ENCODE assay signal across 8 mouse cellular contexts in genomic region chr11:65745707-65746333, GRCm38 (mm10). TPM values are rescaled to one million over a fixed set of nuclear protein-coding genes. Genes with fewer than 3 reads are reported as not detected.
A peak's percentile ranks its signal among the peaks of the same experiment; 100 is the strongest.
DNase-seq lines count a peak whose midpoint lies in the region; ATAC-seq and TF ChIP-seq lines count a peak whose summit lies in the region.
"Had no signal": no experiment of that assay in that cellular context is flagged by ENCODE, and none has a peak within 500 bp of the region (broad histone marks: within the 10 kb centered on the region; RNA-seq: fewer than 3 reads in every experiment).

No protein-coding gene starts in this region.

- TF ChIP-seq POLR2A in lung, adult 2 months (IDR thresholded peaks at IDR 0.05; ENCODE audit: borderline replicate concordance, extremely low read depth, low read depth, low read length) = no peak

- TF ChIP-seq CTCF in lung, postnatal 0 days (IDR thresholded peaks at IDR 0.05) = no peak
- no peak for TF ChIP-seq CTCF in lung, adult 2 months (IDR thresholded peaks at IDR 0.05; ENCODE audit: insufficient read depth, low read length)
- TF ChIP-seq CTCF in liver, postnatal 0 days (IDR thresholded peaks at IDR 0.05; ENCODE audit: low read depth) = no peak

- WGBS in lung, postnatal 0 days = 43% methylated on average over 8 of the region's 8 CpGs
- 54% methylated on average over 8 of the region's 8 CpGs for WGBS in lung, adult 2 months
- 76% methylated on average over 8 of the region's 8 CpGs for WGBS in embryonic facial prominence, embryonic 14.5 days
- 89% methylated on average over 8 of the region's 8 CpGs for WGBS in liver, postnatal 0 days (ENCODE audit: insufficient replicate concordance)

- H3K9ac ChIP-seq in lung, postnatal 0 days (replicated peaks; ENCODE audit: low read depth) = no peak overlapping the region
- H3K9ac ChIP-seq in embryonic facial prominence, embryonic 14.5 days (ENCODE audit: low read depth, low read length) = no peak overlapping the region
- H3K9ac ChIP-seq in liver, postnatal 0 days (replicated peaks) = no peak overlapping the region
- H3K9ac ChIP-seq: embryonic facial prominence, embryonic 15.5 days had no signal

- no peaks in the 10 kb centered on the region; the same call in 1 of the 2 replicates for H3K4me1 ChIP-seq in lung, postnatal 0 days (ENCODE audit: insufficient read depth, low read depth, low read length)
- H3K4me1 ChIP-seq in lung, adult 2 months (ENCODE audit: control insufficient read depth, insufficient read depth, low read length) = peaks cover 2% of the 10 kb centered on the region
- no peaks in the 10 kb centered on the region for H3K4me1 ChIP-seq in embryonic facial prominence, embryonic 14.5 days (ENCODE audit: control insufficient read depth, insufficient read depth, low read length)
- no peaks in the 10 kb centered on the region; the same call in none of the 2 replicates for H3K4me1 ChIP-seq in liver, postnatal 0 days (ENCODE audit: insufficient read depth)
- H3K4me1 ChIP-seq: embryonic facial prominence, embryonic 15.5 days had no signal

- no peak for ATAC-seq in lung, postnatal 0 days
- ATAC-seq in embryonic facial prominence, embryonic 14.5 days (ENCODE audit: low read depth) = no peak
- ATAC-seq in liver, postnatal 0 days = no peak

- H3K36me3 ChIP-seq in lung, postnatal 0 days (ENCODE audit: insufficient read depth, low read length) = no peaks in the 10 kb centered on the region
- 0 out of 2 replicates have a peak, but pooled peaks cover 4% of the 10 kb centered on the region for H3K36me3 ChIP-seq in embryonic facial prominence, embryonic 14.5 days (ENCODE audit: control insufficient read depth, insufficient read depth, low read length)
- H3K36me3 ChIP-seq in liver, postnatal 0 days (replicated peaks; ENCODE audit: insufficient read depth, low read length) = peaks cover 6% of the 10 kb centered on the region; the same call in 1 of the 2 replicates
- H3K36me3 ChIP-seq: embryonic facial prominence, embryonic 15.5 days had no signal

- H3K9me3 ChIP-seq in lung, postnatal 0 days (ENCODE audit: low read length) = no peaks in the 10 kb centered on the region
- H3K9me3 ChIP-seq in embryonic facial prominence, embryonic 14.5 days (ENCODE audit: control insufficient read depth, low read length) = no peaks in the 10 kb centered on the region
- H3K9me3 ChIP-seq in liver, postnatal 0 days (ENCODE audit: low read length) = no peaks in the 10 kb centered on the region
- H3K9me3 ChIP-seq: embryonic facial prominence, embryonic 15.5 days had no signal

- TF ChIP-seq EP300 in lung, postnatal 0 days (IDR thresholded peaks at IDR 0.05) = no peak
- TF ChIP-seq EP300 in liver, postnatal 0 days (IDR thresholded peaks at IDR 0.05; ENCODE audit: low read depth) = no peak

- H3K4me2 ChIP-seq in lung, postnatal 0 days (replicated peaks; ENCODE audit: low read depth, low read length) = 0 out of 2 replicates have a peak overlapping the region, but pooled peaks have one; percentile 11
- no peak overlapping the region for H3K4me2 ChIP-seq in embryonic facial prominence, embryonic 14.5 days (ENCODE audit: low read depth, low read length)
- H3K4me2 ChIP-seq in liver, postnatal 0 days (ENCODE audit: low read depth, low read length) = no peak overlapping the region
- H3K4me2 ChIP-seq: embryonic facial prominence, embryonic 15.5 days had no signal

- no peaks in the 10 kb centered on the region for H3K27me3 ChIP-seq in lung, postnatal 0 days (replicated peaks; ENCODE audit: insufficient read depth, low read length)
- no peaks in the 10 kb centered on the region for H3K27me3 ChIP-seq in embryonic facial prominence, embryonic 14.5 days (replicated peaks; ENCODE audit: control insufficient read depth, insufficient read depth, low read length)
- no peaks in the 10 kb centered on the region for H3K27me3 ChIP-seq in liver, postnatal 0 days (ENCODE audit: insufficient read depth, low read length)
- H3K27me3 ChIP-seq: embryonic facial prominence, embryonic 15.5 days had no signal

- DNase-seq in lung, postnatal 0 days (ENCODE audit: low spot score) = peak; percentile 46
- no peak for DNase-seq in lung, adult 2 months
- DNase-seq in embryonic facial prominence, embryonic 14.5 days (ENCODE audit: low spot score) = peak; percentile 59
- peak; percentile 28 to 73 for DNase-seq in layer of hippocampus, postnatal 14 days (ENCODE audit: low spot score in 2 of 2)
- DNase-seq in right cerebral cortex, postnatal 25 days = peak; percentile 30
- no peak for DNase-seq in heart, adult 11 months
- no peak for DNase-seq in liver, postnatal 0 days

- no peak overlapping the region for H3K27ac ChIP-seq in lung, postnatal 0 days (ENCODE audit: low read length)
- no peak overlapping the region for H3K27ac ChIP-seq in embryonic facial prominence, embryonic 14.5 days (replicated peaks; ENCODE audit: low read depth, low read length)
- no peak overlapping the region for H3K27ac ChIP-seq in liver, postnatal 0 days (ENCODE audit: low read depth)
- H3K27ac ChIP-seq: embryonic facial prominence, embryonic 15.5 days had no signal

- H3K4me3 ChIP-seq in lung, postnatal 0 days (ENCODE audit: low read depth, low read length) = no peak overlapping the region
- H3K4me3 ChIP-seq in lung, adult 2 months (replicated peaks; ENCODE audit: extremely low read depth, low read depth, low read length) = no peak overlapping the region
- no peak overlapping the region for H3K4me3 ChIP-seq in embryonic facial prominence, embryonic 14.5 days (ENCODE audit: low read depth, low read length)
- H3K4me3 ChIP-seq in liver, postnatal 0 days (ENCODE audit: low read depth, low read length) = no peak overlapping the region
- H3K4me3 ChIP-seq: embryonic facial prominence, embryonic 15.5 days had no signal

RNA-seq across cellular contexts. Expression of gene Map2k4, which starts 42.3 kb away (rescaled TPM):
- polyA plus RNA-seq in lung, postnatal 0 days (2015; fragmentation: Nextera tagmentation; extraction: Ambion mirVana) = 42.2 and 45.1 TPM in 2 replicates
- 11.5 and 18.4 TPM in 2 replicates for polyA plus RNA-seq in lung, adult 2 months (2012; rRNA removed)
- polyA plus RNA-seq in embryonic facial prominence, embryonic 14.5 days (2014; fragmentation: Nextera tagmentation; extraction: Ambion mirVana) = 70.9 and 71.1 TPM in 2 replicates
- 100 to 1,000 TPM; 223 to 224 TPM for total RNA-seq in layer of hippocampus, postnatal 14 days (2021)
- 21.7 and 23.6 TPM in 2 replicates for polyA plus RNA-seq in liver, postnatal 0 days (2015; fragmentation: Nextera tagmentation; extraction: Ambion mirVana)

Comparison
In these comparisons a context has a peak if more than half of its experiments do, and no peak if none do; other contexts are left out.
1. DNase-seq: peak in lung, postnatal 0 days (single experiment), embryonic facial prominence, embryonic 14.5 days (single experiment), layer of hippocampus, postnatal 14 days (2 of 2) and right cerebral cortex, postnatal 25 days (single experiment); none in lung, adult 2 months (single experiment), heart, adult 11 months (single experiment) and liver, postnatal 0 days (single experiment).